Mouse (Mus musculus) liver, embryonic 15.5 days (tissue): Measurements from ENCODE around the gene Rell1. TPM values are rescaled to one million over a fixed set of nuclear protein-coding genes. Genes with fewer than 3 reads are reported as not detected.
A peak's percentile ranks its signal among the peaks of the same experiment; 100 is the strongest.

Experiments used
- ATAC-seq: fragments of 200-750 bp; cut with Nextera tagmentation; 2 replicates; pipeline ENCODE4 v1.8.0; 2017; ENCODE audit warnings: moderate number of reproducible peaks, mild to moderate bottlenecking, moderate library complexity; ENCODE audit not compliant: insufficient read depth
- H3K27ac ChIP-seq: fragments of 300-500 bp; sonication (generic); replicated peaks from 2 replicates; pipeline ENCODE4 v1.5.1; 2015; ENCODE audit warnings: mild to moderate bottlenecking, inconsistent platforms
- H3K27me3 ChIP-seq: fragments of 300-500 bp; sonication (generic); 2 replicates; pipeline ENCODE4 v1.6.1; 2015; ENCODE audit warnings: mild to moderate bottlenecking, inconsistent platforms
- H3K36me3 ChIP-seq: fragments of 300-500 bp; sonication (generic); replicated peaks from 2 replicates; pipeline ENCODE4 v1.6.1; 2015; ENCODE audit warnings: moderate library complexity, mild to moderate bottlenecking, inconsistent platforms
- H3K4me1 ChIP-seq: fragments of 300-500 bp; sonication (generic); replicated peaks from 2 replicates; pipeline ENCODE4 v1.6.1; 2015; ENCODE audit warnings: inconsistent platforms
- H3K4me2 ChIP-seq: fragments of 300-500 bp; sonication (generic); 2 replicates; pipeline ENCODE4 v1.6.1; 2015; ENCODE audit warnings: moderate library complexity, mild to moderate bottlenecking, inconsistent platforms
- H3K4me3 ChIP-seq: fragments of 300-500 bp; sonication (generic); replicated peaks from 2 replicates; pipeline ENCODE4 v1.5.1; 2015; ENCODE audit warnings: mild to moderate bottlenecking, inconsistent platforms
- H3K9ac ChIP-seq: fragments of 300-500 bp; sonication (generic); 2 replicates; pipeline ENCODE4 v1.6.1; 2015; ENCODE audit warnings: moderate library complexity, mild to moderate bottlenecking, inconsistent platforms
- H3K9me3 ChIP-seq: fragments of 300-500 bp; sonication (generic); replicated peaks from 2 replicates; pipeline ENCODE4 v1.6.1; 2016; ENCODE audit warnings: inconsistent platforms
- whole genome bisulfite sequencing: fragments of 180-500 bp; shearing (Covaris S2); methylation state at CpG from one replicate; pipeline ENCODE4 v1.1.7; 2015; ENCODE audit warnings: mixed read lengths; ENCODE audit not compliant: insufficient replicate concordance; 5-methylcytosine and 5-hydroxymethylcytosine counted together
- polyA plus RNA-seq: library from polyadenylated mRNA; unstranded; fragments of >200 nt; fragmentation: Nextera tagmentation; extraction: Ambion mirVana; gene quantifications from 2 replicates; pipeline ENCODE4 v1.2.1, GENCODE M21; 2015

The Rell1 gene
- polyA plus RNA-seq, 1 experiment from 2014 or later: 8.8 TPM

GRCm38 (mm10) chr5:63969476-63970112 is 897 bp upstream of the Rell1 start:
- Histone ChIP-seq H3K4me2 (peak overlapping the region; percentile 88), H3K27ac (peak overlapping the region; percentile 63), H3K9me3 (no peaks in the 10 kb centered on the region), H3K36me3 (no peaks in the 10 kb centered on the region), H3K27me3 (0 out of 2 replicates have a peak, but pooled peaks cover 6% of the 10 kb centered on the region), H3K9ac (peak overlapping the region; percentile 28; the same call in 1 of the 2 replicates), H3K4me3 (peak overlapping the region; percentile 84), H3K4me1 (peaks cover 44% of the 10 kb centered on the region)
- 32% methylated on average over 5 of the region's 5 CpGs for WGBS
- ATAC-seq: no peak

- Histone ChIP-seq H3K27me3 (0 out of 2 replicates have a peak, but pooled peaks cover 6% of the 10 kb centered on the region), H3K9ac (peak overlapping the region; percentile 75), H3K4me1 (peaks cover 44% of the 10 kb centered on the region), H3K4me3 (peak overlapping the region; percentile 84), H3K4me2 (peak overlapping the region; percentile 88), H3K27ac (peak overlapping the region; percentile 78), H3K36me3 (no peaks in the 10 kb centered on the region), H3K9me3 (no peaks in the 10 kb centered on the region)
- 6% methylated on average over 12 of the region's 12 CpGs for WGBS
- no peak for ATAC-seq
Measured at GRCm38 (mm10) chr5:63967591-63968141, 1.0 kb downstream of the Rell1 start.

DNA sequence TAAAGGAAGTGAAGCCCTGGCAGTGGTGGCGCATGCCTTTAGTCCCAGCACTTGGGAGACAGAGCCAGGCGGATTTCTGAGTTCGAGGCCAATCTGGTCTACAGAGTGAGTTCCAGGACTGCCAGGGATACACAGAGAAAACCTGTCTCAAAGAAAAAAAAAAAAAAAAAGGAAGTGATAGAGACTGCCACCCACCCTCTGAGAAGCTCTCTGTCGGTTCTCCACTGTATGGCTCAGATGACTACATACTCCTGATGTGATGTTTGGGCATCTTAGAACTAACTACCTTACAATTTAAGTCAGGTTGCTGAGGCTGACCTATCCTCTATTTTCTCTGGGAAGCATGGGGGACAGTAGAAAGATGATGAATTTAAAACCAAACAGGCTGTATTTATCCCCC is 2.3 kb downstream of the Rell1 start:
- H3K27me3 ChIP-seq: 0 out of 2 replicates have a peak, but pooled peaks cover 6% of the 10 kb centered on the region
- no peak for ATAC-seq
- peak overlapping the region; percentile 88; the same call in 1 of the 2 replicates for H3K4me2 ChIP-seq
- WGBS: 63% methylated on average over 4 of the region's 4 CpGs
- no peaks in the 10 kb centered on the region for H3K36me3 ChIP-seq
- H3K4me3 ChIP-seq: no peak overlapping the region
- H3K9ac ChIP-seq: no peak overlapping the region
- H3K27ac ChIP-seq: no peak overlapping the region
- peaks cover 44% of the 10 kb centered on the region for H3K4me1 ChIP-seq
- no peaks in the 10 kb centered on the region for H3K9me3 ChIP-seq

DNA sequence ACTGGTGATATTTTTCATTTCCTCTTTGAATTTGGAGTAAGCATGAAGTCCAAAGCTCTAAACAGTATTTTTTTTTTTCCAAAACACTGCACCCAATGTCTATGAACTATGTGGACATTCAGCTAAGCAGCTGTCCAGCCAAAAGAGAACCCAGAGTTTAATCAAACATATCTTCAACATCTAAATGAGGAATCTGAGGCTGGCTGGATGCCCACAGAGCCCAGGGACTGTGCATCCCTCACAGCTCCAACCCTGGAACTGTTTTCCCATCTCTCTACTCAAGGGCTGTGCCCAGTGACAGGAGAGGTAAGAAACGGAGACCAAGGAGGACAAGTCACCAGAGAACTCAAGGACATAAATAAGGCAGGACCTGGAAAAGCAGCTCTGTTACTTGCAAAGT is 2.8 kb downstream of the Rell1 start:
- no peak overlapping the region for H3K27ac ChIP-seq
- WGBS: 67% methylated on average over 1 of the region's 1 CpGs
- ATAC-seq: no peak
- 0 out of 2 replicates have a peak, but pooled peaks cover 6% of the 10 kb centered on the region for H3K27me3 ChIP-seq
- no peak overlapping the region for H3K9ac ChIP-seq
- H3K9me3 ChIP-seq: no peaks in the 10 kb centered on the region
- H3K4me3 ChIP-seq: no peak overlapping the region
- peaks cover 40% of the 10 kb centered on the region for H3K4me1 ChIP-seq
- no peaks in the 10 kb centered on the region for H3K36me3 ChIP-seq
- H3K4me2 ChIP-seq: no peak overlapping the region

DNA sequence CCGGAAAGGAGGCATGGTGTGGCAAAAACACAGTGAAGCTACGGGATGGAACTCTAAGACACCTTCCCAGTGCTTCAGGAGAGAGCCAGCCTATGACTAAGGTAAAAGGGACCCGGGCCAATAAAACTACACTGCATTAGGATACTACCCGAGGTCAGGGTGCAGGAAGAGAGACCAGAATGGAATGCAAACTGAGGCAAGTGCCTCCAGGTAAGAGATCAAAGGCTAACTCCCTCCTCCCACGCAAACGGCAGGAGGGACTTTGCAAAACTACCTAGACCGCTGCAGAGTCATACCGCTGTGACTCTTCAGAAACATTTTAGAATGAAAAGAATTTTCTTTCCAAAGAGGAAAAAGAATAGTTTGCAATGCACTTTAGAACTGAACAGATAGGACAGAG is 4.1 kb downstream of the Rell1 start:
- Histone ChIP-seq H3K4me2 (peak overlapping the region; percentile 40), H3K9ac (no peak overlapping the region), H3K9me3 (no peaks in the 10 kb centered on the region), H3K4me3 (no peak overlapping the region), H3K27ac (peak overlapping the region; percentile 12; the same call in 1 of the 2 replicates), H3K36me3 (no peaks in the 10 kb centered on the region), H3K4me1 (peaks cover 28% of the 10 kb centered on the region), H3K27me3 (0 out of 2 replicates have a peak, but pooled peaks cover 6% of the 10 kb centered on the region)
- no peak for ATAC-seq
- 59% methylated on average over 8 of the region's 8 CpGs for WGBS

GRCm38 (mm10) chr5:63961726-63962125 is 7.0 kb downstream of the Rell1 start:
- 53% methylated on average over 10 of the region's 10 CpGs for WGBS
- no peak for ATAC-seq
- no peak overlapping the region for H3K4me3 ChIP-seq

GRCm38 (mm10) chr5:63960565-63960964 is 8.1 kb downstream of the Rell1 start:
- Histone ChIP-seq H3K27me3 (no peaks in the 10 kb centered on the region), H3K9me3 (no peaks in the 10 kb centered on the region), H3K4me1 (no peaks in the 10 kb centered on the region; the same call in 1 of the 2 replicates), H3K9ac (no peak overlapping the region), H3K4me3 (no peak overlapping the region), H3K36me3 (no peaks in the 10 kb centered on the region), H3K4me2 (no peak overlapping the region), H3K27ac (no peak overlapping the region)
- no peak for ATAC-seq
- 73% methylated on average over 10 of the region's 10 CpGs for WGBS

More at GRCm38 (mm10) chr5:63961726-63962125, 7.0 kb downstream of the Rell1 start:
- Histone ChIP-seq H3K4me2 (no peak overlapping the region), H3K4me1 (peaks cover under 1% of the 10 kb centered on the region; the same call in 1 of the 2 replicates), H3K27ac (no peak overlapping the region), H3K9ac (no peak overlapping the region), H3K27me3 (no peaks in the 10 kb centered on the region), H3K9me3 (no peaks in the 10 kb centered on the region), H3K36me3 (no peaks in the 10 kb centered on the region)

GRCm38 (mm10) chr5:63958963-63959708 is 9.6 kb downstream of the Rell1 start:
- 64% methylated on average over 18 of the region's 18 CpGs for WGBS
- H3K9ac ChIP-seq: no peak overlapping the region
- H3K36me3 ChIP-seq: no peaks in the 10 kb centered on the region
- H3K9me3 ChIP-seq: no peaks in the 10 kb centered on the region
- no peak overlapping the region for H3K4me2 ChIP-seq
- no peak overlapping the region for H3K4me3 ChIP-seq
- ATAC-seq: no peak
- peaks cover 4% of the 10 kb centered on the region for H3K4me1 ChIP-seq
- H3K27me3 ChIP-seq: no peaks in the 10 kb centered on the region
- no peak overlapping the region for H3K27ac ChIP-seq

DNA sequence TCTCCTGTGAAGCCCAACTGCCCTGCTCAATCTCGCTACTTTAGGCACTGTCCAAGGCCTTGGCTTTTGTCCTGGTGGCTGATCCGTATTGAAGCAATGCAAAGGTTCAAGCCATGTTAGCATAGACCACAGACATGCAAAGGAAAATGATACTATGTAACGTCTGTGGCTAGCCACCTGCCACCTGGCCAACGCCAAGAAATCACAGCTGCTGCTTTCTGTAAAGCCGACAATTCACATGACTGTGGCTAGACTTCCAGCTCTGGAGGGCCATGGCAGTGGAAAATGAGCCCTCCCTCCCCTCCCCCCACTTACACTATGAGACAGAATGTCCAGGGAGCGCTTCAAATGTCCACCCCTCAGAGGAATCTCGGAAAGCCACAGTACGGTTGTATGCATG is 11.1 kb downstream of the Rell1 start:
- no peak overlapping the region for H3K27ac ChIP-seq
- no peaks in the 10 kb centered on the region for H3K36me3 ChIP-seq
- no peak for ATAC-seq
- no peaks in the 10 kb centered on the region for H3K9me3 ChIP-seq
- peaks cover 4% of the 10 kb centered on the region for H3K4me1 ChIP-seq
- H3K9ac ChIP-seq: no peak overlapping the region
- H3K27me3 ChIP-seq: no peaks in the 10 kb centered on the region
- no peak overlapping the region for H3K4me2 ChIP-seq
- 64% methylated on average over 8 of the region's 8 CpGs for WGBS
- no peak overlapping the region for H3K4me3 ChIP-seq

DNA sequence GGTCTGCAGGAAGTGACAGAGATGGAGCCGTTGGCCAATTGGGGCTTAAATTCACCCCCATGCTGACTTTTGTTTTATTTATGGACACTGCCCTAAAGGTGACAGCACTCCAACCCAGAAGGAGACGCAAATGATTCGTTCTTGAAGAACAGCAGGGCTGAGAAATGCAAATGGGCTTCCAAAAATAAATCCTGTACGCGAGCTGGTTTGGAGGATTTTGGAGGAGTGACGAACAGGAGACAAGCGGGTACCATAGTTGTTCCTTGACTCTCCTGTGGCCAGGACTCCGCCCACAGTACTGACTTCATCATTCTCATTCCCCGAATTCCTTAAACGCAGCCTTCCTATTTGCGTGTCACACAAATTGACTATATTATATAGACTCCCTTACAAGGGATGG is 12.3 kb downstream of the Rell1 start:
- Histone ChIP-seq H3K27ac (no peak overlapping the region), H3K4me1 (peaks cover 12% of the 10 kb centered on the region), H3K9me3 (no peaks in the 10 kb centered on the region), H3K36me3 (no peaks in the 10 kb centered on the region), H3K4me2 (no peak overlapping the region), H3K27me3 (no peaks in the 10 kb centered on the region), H3K4me3 (no peak overlapping the region), H3K9ac (no peak overlapping the region)
- ATAC-seq: no peak
- 76% methylated on average over 11 of the region's 11 CpGs for WGBS

DNA sequence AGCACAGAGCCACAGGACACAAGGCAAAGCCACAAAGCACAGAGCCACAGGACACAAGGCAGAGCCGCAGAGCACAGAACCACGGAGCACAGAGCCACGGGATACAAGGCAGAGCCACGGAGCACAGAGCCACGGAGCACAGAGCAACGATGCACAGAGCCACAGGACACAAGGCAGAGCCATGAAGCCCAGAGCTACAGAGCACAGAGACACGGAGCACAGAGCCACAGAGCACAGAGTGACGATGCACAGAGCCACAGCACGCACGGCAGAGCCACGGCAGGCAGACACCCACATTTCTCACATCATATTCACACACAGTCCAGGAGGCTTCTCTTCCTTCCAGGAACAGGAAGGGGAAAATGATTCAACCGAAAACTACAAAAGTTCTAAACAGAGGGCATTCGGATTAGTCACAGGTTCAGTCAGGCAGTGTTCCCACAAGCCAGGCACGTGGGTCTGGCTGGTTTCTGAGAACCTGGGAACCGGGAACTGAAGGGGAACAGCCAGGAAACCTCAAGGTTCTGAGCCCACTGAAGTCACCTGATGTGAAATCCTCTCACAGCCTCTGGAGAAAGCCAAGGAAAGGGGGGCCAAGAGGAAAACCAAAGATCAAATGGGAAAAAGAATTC is 15.2 kb downstream of the Rell1 start:
- no peaks in the 10 kb centered on the region for H3K36me3 ChIP-seq
- H3K4me2 ChIP-seq: no peak overlapping the region
- H3K9me3 ChIP-seq: no peaks in the 10 kb centered on the region
- H3K9ac ChIP-seq: no peak overlapping the region
- no peak overlapping the region for H3K27ac ChIP-seq
- WGBS: 67% methylated on average over 15 of the region's 15 CpGs
- no peak for ATAC-seq
- no peaks in the 10 kb centered on the region for H3K27me3 ChIP-seq
- peaks cover 18% of the 10 kb centered on the region for H3K4me1 ChIP-seq
- H3K4me3 ChIP-seq: no peak overlapping the region
